ENCODE assay signal across 8 mouse cellular contexts in the genomic region with DNA sequence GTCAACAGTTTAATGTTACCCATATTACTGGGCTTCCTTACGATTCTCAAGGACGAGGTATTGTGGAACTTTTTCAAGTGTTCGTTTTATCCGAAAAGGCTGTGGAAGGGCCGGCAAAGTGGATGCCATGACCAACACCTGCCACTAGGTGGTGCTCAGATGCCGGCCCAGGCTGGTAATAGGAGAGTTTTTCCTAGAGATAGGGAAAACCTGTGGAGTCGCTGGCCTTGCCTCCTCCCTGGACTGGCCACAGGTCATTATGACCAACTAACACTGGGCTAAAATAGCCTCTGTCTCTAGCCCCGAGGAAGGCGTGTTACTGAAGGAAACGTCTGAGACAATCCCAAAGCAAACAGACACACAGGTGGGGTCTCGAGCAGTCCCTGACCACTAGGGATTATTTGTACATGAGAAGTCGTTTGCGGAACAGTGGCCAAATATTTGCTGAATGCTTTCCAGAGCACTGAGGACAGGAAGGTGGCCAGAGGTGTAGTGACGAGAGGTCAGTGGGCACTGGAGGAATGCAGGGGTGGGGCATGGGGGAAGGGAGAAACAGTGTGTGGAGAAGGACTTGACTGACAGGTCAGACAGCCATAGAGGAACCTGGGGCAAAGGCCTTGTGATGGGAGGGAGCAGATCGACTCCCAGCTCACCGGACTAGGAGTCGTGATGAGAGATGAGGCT. TPM values are rescaled to one million over a fixed set of nuclear protein-coding genes. Genes with fewer than 3 reads are reported as not detected.
A peak's percentile ranks its signal among the peaks of the same experiment; 100 is the strongest.
DNase-seq lines count a peak whose midpoint lies in the region; ATAC-seq and TF ChIP-seq lines count a peak whose summit lies in the region.

No protein-coding gene starts in this region.

- H3K9ac ChIP-seq in ES-E14 (ENCODE audit: insufficient read depth, low read depth, low read length, poor library complexity, severe bottlenecking) = no peak overlapping the region
- no peak overlapping the region for H3K9ac ChIP-seq in forebrain, embryonic 13.5 days
- no peak overlapping the region for H3K9ac ChIP-seq in heart, postnatal 0 days (replicated peaks; ENCODE audit: low read depth, low read length)
- no peak overlapping the region for H3K9ac ChIP-seq in liver, embryonic 15.5 days
- H3K9ac ChIP-seq in neural tube, embryonic 13.5 days = no peak overlapping the region

- no peaks in the 10 kb centered on the region for H3K36me3 ChIP-seq in ES-E14 (ENCODE audit: control insufficient read depth, insufficient read depth, low read length, poor library complexity, severe bottlenecking)
- no peaks in the 10 kb centered on the region for H3K36me3 ChIP-seq in forebrain, embryonic 13.5 days (ENCODE audit: poor library complexity, severe bottlenecking)
- no peaks in the 10 kb centered on the region for H3K36me3 ChIP-seq in heart, postnatal 0 days (replicated peaks; ENCODE audit: control insufficient read depth, insufficient read depth, low read length)
- H3K36me3 ChIP-seq in liver, embryonic 15.5 days (replicated peaks) = no peaks in the 10 kb centered on the region
- H3K36me3 ChIP-seq in neural tube, embryonic 13.5 days = no peaks in the 10 kb centered on the region

- 18% methylated on average over 17 of the region's 17 CpGs for WGBS in forebrain, embryonic 13.5 days
- WGBS in heart, postnatal 0 days = 17% methylated on average over 17 of the region's 17 CpGs
- WGBS in liver, embryonic 15.5 days (ENCODE audit: insufficient replicate concordance) = 14% methylated on average over 17 of the region's 17 CpGs
- 26% methylated on average over 17 of the region's 17 CpGs for WGBS in neural tube, embryonic 13.5 days

- no peaks in the 10 kb centered on the region for H3K9me3 ChIP-seq in ES-E14 (ENCODE audit: control insufficient read depth, insufficient read depth, low read depth, low read length)
- H3K9me3 ChIP-seq in forebrain, embryonic 13.5 days (replicated peaks) = no peaks in the 10 kb centered on the region
- no peaks in the 10 kb centered on the region for H3K9me3 ChIP-seq in heart, postnatal 0 days (replicated peaks; ENCODE audit: control insufficient read depth, low read length)
- H3K9me3 ChIP-seq in liver, embryonic 15.5 days (replicated peaks) = no peaks in the 10 kb centered on the region
- no peaks in the 10 kb centered on the region for H3K9me3 ChIP-seq in neural tube, embryonic 13.5 days

- no peak for DNase-seq in ES-E14 (ENCODE audit: low read depth, low spot score)
- peak; percentile 71 for DNase-seq in cerebellum, adult 11 months
- peak; percentile 72 for DNase-seq in heart, postnatal 0 days (ENCODE audit: low spot score)
- DNase-seq in kidney, postnatal 25 days = peak; percentile 78 to 90
- DNase-seq in thymus, postnatal 0 days (ENCODE audit: low spot score) = peak; percentile 59

- peak; percentile 34; the same call in 1 of the 2 replicates for ATAC-seq in forebrain, embryonic 13.5 days
- peak; percentile 68 for ATAC-seq in heart, postnatal 0 days (ENCODE audit: insufficient read depth, low read depth)
- ATAC-seq in liver, embryonic 15.5 days (ENCODE audit: insufficient read depth) = peak; percentile 88
- ATAC-seq in neural tube, embryonic 13.5 days (ENCODE audit: low read depth) = peak; percentile 45; the same call in 1 of the 2 replicates

- in situ Hi-C loops in ES-E14 (cut with MboI; ENCODE audit: low sequenced_read_pairs in 2 of 2, unreplicated experiment in 2 of 2) = no loop called here

- no peak overlapping the region for H3K27ac ChIP-seq in ES-E14 (ENCODE audit: insufficient read depth, low read depth, low read length, poor library complexity, severe bottlenecking)
- H3K27ac ChIP-seq in forebrain, embryonic 13.5 days = no peak overlapping the region
- no peak overlapping the region for H3K27ac ChIP-seq in heart, postnatal 0 days (ENCODE audit: low read depth)
- peak overlapping the region; percentile 68 for H3K27ac ChIP-seq in liver, embryonic 15.5 days (replicated peaks)
- no peak overlapping the region for H3K27ac ChIP-seq in neural tube, embryonic 13.5 days (replicated peaks)

- H3K4me2 ChIP-seq in forebrain, embryonic 13.5 days = no peak overlapping the region
- H3K4me2 ChIP-seq in heart, postnatal 0 days (ENCODE audit: low read depth, low read length) = peak overlapping the region; percentile 30
- H3K4me2 ChIP-seq in liver, embryonic 15.5 days = peak overlapping the region; percentile 53
- no peak overlapping the region for H3K4me2 ChIP-seq in neural tube, embryonic 13.5 days

- peaks cover 2 to 12% of the 10 kb centered on the region in 2 experiments; a peak in 2 of 4 replicates for H3K4me1 ChIP-seq in ES-E14 (ENCODE audit: control insufficient read depth in 2 of 2, insufficient read depth in 2 of 2, low read length in 2 of 2, poor library complexity in 1 of 2)
- peaks cover 19% of the 10 kb centered on the region for H3K4me1 ChIP-seq in forebrain, embryonic 13.5 days
- H3K4me1 ChIP-seq in heart, postnatal 0 days (ENCODE audit: control insufficient read depth, insufficient read depth) = no peaks in the 10 kb centered on the region
- peaks cover 10% of the 10 kb centered on the region for H3K4me1 ChIP-seq in liver, embryonic 15.5 days (replicated peaks)
- H3K4me1 ChIP-seq in neural tube, embryonic 13.5 days (replicated peaks) = peaks cover 23% of the 10 kb centered on the region

- peak; percentile 92 for TF ChIP-seq CTCF in heart, postnatal 0 days (IDR thresholded peaks at IDR 0.05; ENCODE audit: low read depth)

- H3K27me3 ChIP-seq in forebrain, embryonic 13.5 days = no peaks in the 10 kb centered on the region
- no peaks in the 10 kb centered on the region for H3K27me3 ChIP-seq in heart, postnatal 0 days (ENCODE audit: control insufficient read depth, insufficient read depth, low read length)
- H3K27me3 ChIP-seq in liver, embryonic 15.5 days = no peaks in the 10 kb centered on the region
- no peaks in the 10 kb centered on the region for H3K27me3 ChIP-seq in neural tube, embryonic 13.5 days

- no peak overlapping the region; a peak in 2 of 4 replicates for H3K4me3 ChIP-seq in ES-E14 (ENCODE audit: insufficient read depth in 1 of 2, low read depth in 1 of 2, low read length in 2 of 2, poor library complexity in 1 of 2, severe bottlenecking in 1 of 2)
- H3K4me3 ChIP-seq in forebrain, embryonic 13.5 days = no peak overlapping the region
- H3K4me3 ChIP-seq in heart, postnatal 0 days (ENCODE audit: low read depth, low read length) = peak overlapping the region; percentile 15; the same call in 1 of the 2 replicates
- H3K4me3 ChIP-seq in liver, embryonic 15.5 days (replicated peaks) = peak overlapping the region; percentile 29
- H3K4me3 ChIP-seq in neural tube, embryonic 13.5 days = no peak overlapping the region

- no peak for TF ChIP-seq EP300 in heart, postnatal 0 days (IDR thresholded peaks at IDR 0.05; ENCODE audit: low read depth)

TF ChIP-seq in ES-E14, 5 proteins besides CTCF, POLR2A, EP300 and RAD21:
- TF ChIP-seq CHD2 (IDR thresholded peaks at IDR 0.05; ENCODE audit: low read depth, low read length) (0 out of 2 replicates have a peak, but pooled peaks have one; percentile 39), HCFC1 (IDR thresholded peaks at IDR 0.05; ENCODE audit: borderline replicate concordance, insufficient read depth, low read length) (no peak), ZC3H11A (IDR thresholded peaks at IDR 0.05; ENCODE audit: borderline replicate concordance, low read depth, low read length) (peak; percentile 82)

RNA-seq across cellular contexts. Expression of gene Rpl14, which starts 30.4 kb away (rescaled TPM):
- total RNA-seq in ES-E14 (2012; rRNA removed) = 1,425 and 1,546 TPM in 2 replicates
- polyA plus RNA-seq in forebrain, embryonic 13.5 days (2015; fragmentation: Nextera tagmentation; extraction: Ambion mirVana) = 544 and 592 TPM in 2 replicates
- total RNA-seq in heart, postnatal 0 days (2014; rRNA removed; ENCODE audit: low replicate concordance) = 146 and 156 TPM in 2 replicates
- polyA plus RNA-seq in heart, postnatal 0 days (2015; fragmentation: Nextera tagmentation; extraction: Ambion mirVana) = 355 and 400 TPM in 2 replicates
- polyA plus RNA-seq in liver, embryonic 15.5 days (2015; fragmentation: Nextera tagmentation; extraction: Ambion mirVana) = 332 and 383 TPM in 2 replicates
- 434 and 497 TPM in 2 replicates for polyA plus RNA-seq in neural tube, embryonic 13.5 days (2015; fragmentation: Nextera tagmentation; extraction: Ambion mirVana)
- polyA plus RNA-seq in thymus, postnatal 0 days (2015; fragmentation: Nextera tagmentation; extraction: Ambion mirVana) = 877 and 894 TPM in 2 replicates

Comparison
In these comparisons a context has a peak if more than half of its experiments do, and no peak if none do; other contexts are left out.
1. H3K4me3 ChIP-seq: peak in heart, postnatal 0 days (single experiment) and liver, embryonic 15.5 days (single experiment); none in ES-E14 (0 of 2), forebrain, embryonic 13.5 days (single experiment) and neural tube, embryonic 13.5 days (single experiment).
2. ATAC-seq: peak in every context shown above with its lines; median percentile 88 in liver, embryonic 15.5 days; 68 in heart, postnatal 0 days; 45 in neural tube, embryonic 13.5 days; 34 in forebrain, embryonic 13.5 days.
3. H3K4me2 ChIP-seq: peak in heart, postnatal 0 days (single experiment) and liver, embryonic 15.5 days (single experiment); none in forebrain, embryonic 13.5 days (single experiment) and neural tube, embryonic 13.5 days (single experiment).